Comparison of ENCODE assay signal across 36 mouse cellular contexts in the genomic region with DNA sequence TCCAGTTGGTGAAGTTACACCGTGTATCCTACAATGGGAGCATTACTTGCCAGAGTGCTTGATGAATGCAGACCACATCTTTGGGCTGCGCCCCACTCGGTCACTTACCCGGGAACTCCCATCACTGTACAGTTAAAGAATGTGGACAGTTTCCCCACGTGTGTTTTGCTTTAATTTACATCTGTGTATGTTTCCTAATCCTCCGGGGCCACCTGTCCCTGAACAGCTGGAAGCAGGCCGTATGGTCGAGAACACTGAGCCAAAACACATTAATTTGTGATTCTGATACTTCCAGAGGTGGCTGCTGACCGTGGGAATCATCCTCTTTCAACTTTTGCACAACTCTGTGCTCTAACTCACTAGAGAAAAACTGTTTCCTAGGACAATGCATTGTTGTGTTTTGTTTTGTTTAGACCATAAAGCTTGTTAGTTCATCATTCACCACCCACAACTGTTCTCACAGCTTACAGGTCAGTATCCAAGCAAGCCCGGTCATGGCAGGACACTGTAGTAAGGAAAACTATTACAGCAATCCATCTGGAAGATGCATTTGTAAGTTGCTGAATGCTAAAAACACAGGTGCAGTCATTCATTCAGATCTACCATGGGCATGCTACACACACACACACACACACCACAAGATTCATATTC. TPM values are rescaled to one million over a fixed set of nuclear protein-coding genes. Genes with fewer than 3 reads are reported as not detected.
DNase-seq lines count a peak whose midpoint lies in the region; ATAC-seq and TF ChIP-seq lines count a peak whose summit lies in the region.
"Had no signal": no experiment of that assay in that cellular context is flagged by ENCODE, and none has a peak within 500 bp of the region (broad histone marks: within the 10 kb centered on the region; RNA-seq: fewer than 3 reads in every experiment).

No protein-coding gene starts in this region.

- no peak overlapping the region for H3K4me2 ChIP-seq in kidney, embryonic 14.5 days (replicated peaks; ENCODE audit: low read depth, low read length)
- no peak overlapping the region for H3K4me2 ChIP-seq in stomach, embryonic 16.5 days (ENCODE audit: low read depth, low read length)
- H3K4me2 ChIP-seq in stomach, postnatal 0 days (replicated peaks; ENCODE audit: low read depth): no peak overlapping the region
- no peak overlapping the region for H3K4me2 ChIP-seq in limb, embryonic 14.5 days (replicated peaks; ENCODE audit: low read depth, low read length, severe bottlenecking)
- H3K4me2 ChIP-seq: heart, embryonic 12.5 days; hindbrain, embryonic 13.5 days; liver, embryonic 12.5 days; midbrain, embryonic 13.5 days had no signal

- H3K27me3 ChIP-seq in kidney, embryonic 14.5 days (ENCODE audit: control insufficient read depth, insufficient read depth, low read length): no peaks in the 10 kb centered on the region
- no peaks in the 10 kb centered on the region for H3K27me3 ChIP-seq in stomach, embryonic 16.5 days (ENCODE audit: control insufficient read depth, insufficient read depth, low read length)
- no peaks in the 10 kb centered on the region for H3K27me3 ChIP-seq in stomach, postnatal 0 days (ENCODE audit: control insufficient read depth, insufficient read depth, low read length)
- no peaks in the 10 kb centered on the region for H3K27me3 ChIP-seq in limb, embryonic 14.5 days (ENCODE audit: control insufficient read depth, insufficient read depth, low read length)
- H3K27me3 ChIP-seq: heart, embryonic 12.5 days; hindbrain, embryonic 13.5 days; liver, embryonic 12.5 days; midbrain, embryonic 13.5 days had no signal

- no peak overlapping the region for H3K27ac ChIP-seq in kidney, embryonic 14.5 days (ENCODE audit: low read depth, low read length)
- no peak overlapping the region for H3K27ac ChIP-seq in stomach, embryonic 16.5 days (ENCODE audit: low read length)
- no peak overlapping the region for H3K27ac ChIP-seq in stomach, postnatal 0 days (replicated peaks)
- no peak overlapping the region for H3K27ac ChIP-seq in limb, embryonic 14.5 days (replicated peaks; ENCODE audit: low read depth, low read length)
- H3K27ac ChIP-seq: gastrocnemius, adult 2 months; heart, adult 2 months; hindbrain, embryonic 13.5 days; liver, embryonic 12.5 days; macrophage; midbrain, embryonic 13.5 days had no signal

- H3K9ac ChIP-seq in kidney, embryonic 14.5 days (ENCODE audit: low read depth, low read length): no peak overlapping the region
- no peak overlapping the region for H3K9ac ChIP-seq in stomach, embryonic 16.5 days (ENCODE audit: low read length)
- H3K9ac ChIP-seq in stomach, postnatal 0 days (ENCODE audit: low read length): no peak overlapping the region
- H3K9ac ChIP-seq in limb, embryonic 14.5 days (ENCODE audit: low read depth, low read length, severe bottlenecking): no peak overlapping the region
- H3K9ac ChIP-seq: heart, embryonic 12.5 days; hindbrain, embryonic 13.5 days; liver, embryonic 12.5 days; liver, postnatal 0 days; midbrain, embryonic 13.5 days had no signal

- H3K9me3 ChIP-seq in kidney, embryonic 14.5 days (ENCODE audit: control insufficient read depth, low read length): no peaks in the 10 kb centered on the region
- H3K9me3 ChIP-seq in stomach, embryonic 16.5 days (replicated peaks; ENCODE audit: control insufficient read depth, low read length): no peaks in the 10 kb centered on the region
- H3K9me3 ChIP-seq in stomach, postnatal 0 days (ENCODE audit: control insufficient read depth, low read length): no peaks in the 10 kb centered on the region
- no peaks in the 10 kb centered on the region for H3K9me3 ChIP-seq in limb, embryonic 14.5 days (ENCODE audit: control insufficient read depth, low read length)
- H3K9me3 ChIP-seq: heart, embryonic 12.5 days; hindbrain, embryonic 13.5 days; liver, embryonic 12.5 days; midbrain, embryonic 13.5 days had no signal

- no peak for TF ChIP-seq EP300 in stomach, postnatal 0 days (optimal IDR thresholded peaks at IDR 0.05)

- TF ChIP-seq CTCF in stomach, postnatal 0 days (IDR thresholded peaks at IDR 0.05; ENCODE audit: low read depth): no peak

- H3K4me1 ChIP-seq in kidney, embryonic 14.5 days (ENCODE audit: control insufficient read depth, insufficient read depth, low read length): 0 out of 2 replicates have a peak, but pooled peaks cover 3% of the 10 kb centered on the region
- H3K4me1 ChIP-seq in stomach, embryonic 16.5 days (ENCODE audit: control insufficient read depth, insufficient read depth, low read length): no peaks in the 10 kb centered on the region; the same call in 1 of the 2 replicates
- H3K4me1 ChIP-seq in stomach, postnatal 0 days (replicated peaks; ENCODE audit: control insufficient read depth, insufficient read depth): no peaks in the 10 kb centered on the region
- H3K4me1 ChIP-seq in limb, embryonic 14.5 days (ENCODE audit: control insufficient read depth, insufficient read depth, low read length): 0 out of 2 replicates have a peak, but pooled peaks cover 4% of the 10 kb centered on the region
- H3K4me1 ChIP-seq: liver, embryonic 12.5 days had no signal

- peak; percentile 44 for ATAC-seq in kidney, embryonic 14.5 days (ENCODE audit: low FRiP score, low TSS enrichment)
- ATAC-seq in stomach, embryonic 16.5 days (ENCODE audit: insufficient read depth, low FRiP score): 0 out of 2 replicates have a peak, but pooled peaks have one; percentile 33
- ATAC-seq in stomach, postnatal 0 days (ENCODE audit: low FRiP score, low TSS enrichment): no peak
- peak; percentile 74 for ATAC-seq in limb, embryonic 14.5 days (ENCODE audit: low FRiP score, low read depth)
- ATAC-seq: forebrain, embryonic 14.5 days; liver, embryonic 12.5 days; liver, postnatal 0 days; midbrain, embryonic 13.5 days had no signal

- no peaks in the 10 kb centered on the region for H3K36me3 ChIP-seq in kidney, embryonic 14.5 days (ENCODE audit: control insufficient read depth, insufficient read depth, low read length)
- H3K36me3 ChIP-seq in stomach, embryonic 16.5 days (ENCODE audit: control insufficient read depth, insufficient read depth, low read length): no peaks in the 10 kb centered on the region
- no peaks in the 10 kb centered on the region for H3K36me3 ChIP-seq in stomach, postnatal 0 days (ENCODE audit: control insufficient read depth, insufficient read depth, low read length)
- H3K36me3 ChIP-seq in limb, embryonic 14.5 days (ENCODE audit: control insufficient read depth, insufficient read depth, low read length): no peaks in the 10 kb centered on the region
- H3K36me3 ChIP-seq: heart, embryonic 12.5 days; hindbrain, embryonic 13.5 days; liver, embryonic 12.5 days; midbrain, embryonic 13.5 days had no signal

- H3K4me3 ChIP-seq in kidney, embryonic 14.5 days (ENCODE audit: low read length): no peak overlapping the region
- H3K4me3 ChIP-seq in stomach, embryonic 16.5 days (replicated peaks; ENCODE audit: low read length): no peak overlapping the region
- H3K4me3 ChIP-seq in stomach, postnatal 0 days (ENCODE audit: low read depth, low read length): no peak overlapping the region
- no peak overlapping the region for H3K4me3 ChIP-seq in limb, embryonic 14.5 days (replicated peaks; ENCODE audit: low read length)
- H3K4me3 ChIP-seq: gastrocnemius, adult 2 months; heart, adult 2 months; heart, embryonic 12.5 days; hindbrain, embryonic 13.5 days; liver, embryonic 12.5 days; midbrain, embryonic 13.5 days had no signal

- TF ChIP-seq POLR2A in limb, embryonic 14.5 days (IDR thresholded peaks at IDR 0.05; ENCODE audit: borderline replicate concordance, extremely low read depth, insufficient read depth, insufficient read length): no peak

- DNase-seq in kidney, adult 9 months: no peak
- DNase-seq in stomach, postnatal 0 days (ENCODE audit: low spot score): no peak
- peak; percentile 66 for DNase-seq in limb, embryonic 14.5 days (ENCODE audit: low spot score)
- DNase-seq in testis, postnatal 14 days (ENCODE audit: low spot score): no peak
- no peak for DNase-seq in layer of hippocampus, postnatal 14 days (ENCODE audit: low spot score in 2 of 2)
- DNase-seq: cerebellum, adult 2 months; cerebellum, postnatal 14 days; gastrocnemius, adult 2 months; gastrocnemius, postnatal 36 days; heart, adult 2 months; heart, postnatal 4 days; kidney, adult 8-10 months; kidney, postnatal 4 days; layer of hippocampus, postnatal 36 days; left cerebral cortex, postnatal 4 days; liver, postnatal 0 days; thymus, adult 18-20 months; thymus, postnatal 25 days had no signal

- 54% methylated on average over 10 of the region's 10 CpGs for WGBS in kidney, embryonic 14.5 days
- WGBS in stomach, embryonic 16.5 days: 46% methylated on average over 10 of the region's 10 CpGs
- 44% methylated on average over 10 of the region's 10 CpGs for WGBS in stomach, postnatal 0 days
- WGBS in limb, embryonic 14.5 days: 55% methylated on average over 10 of the region's 10 CpGs

RNA-seq across cellular contexts. Expression of gene Gm6993, which starts 34.5 kb away (rescaled TPM):
- polyA plus RNA-seq in kidney, embryonic 14.5 days (2014; fragmentation: Nextera tagmentation; extraction: Ambion mirVana): not detected in 2 replicates
- polyA plus RNA-seq in stomach, embryonic 16.5 days (2015; fragmentation: Nextera tagmentation; extraction: Ambion mirVana): not detected in 2 replicates
- not detected in 2 replicates for polyA plus RNA-seq in stomach, postnatal 0 days (2015; fragmentation: Nextera tagmentation; extraction: Ambion mirVana)
- not detected in 2 replicates for polyA plus RNA-seq in limb, embryonic 14.5 days (2012; rRNA removed)
- polyA plus RNA-seq in limb, embryonic 14.5 days (2014; fragmentation: Nextera tagmentation; extraction: Ambion mirVana): not detected in 2 replicates
- total RNA-seq in layer of hippocampus, postnatal 14 days (2021): not detected
- total RNA-seq: adrenal gland, adult 18-20 months; adrenal gland, postnatal 4 days; gastrocnemius, adult 2 months; gastrocnemius, postnatal 36 days; heart, adult 2 months; heart, postnatal 4 days; layer of hippocampus, adult 8-10 months; layer of hippocampus, postnatal 36 days; left cerebral cortex, postnatal 4 days; megakaryocyte-erythroid progenitor cell, adult 5-6 weeks had no signal
- polyA plus RNA-seq: cerebellum, adult 2 months; cortical plate, adult 2 months; forebrain, embryonic 14.5 days; heart, adult 2 months; heart, embryonic 12.5 days; heart, postnatal 0 days; hindbrain, embryonic 13.5 days; liver, embryonic 12.5 days; liver, postnatal 0 days; lung, embryonic 16.5 days; macrophage; midbrain, embryonic 13.5 days; neural tube, embryonic 14.5 days; small intestine, adult 2 months; stomach, embryonic 14.5 days had no signal

RNA-seq across cellular contexts. Expression of gene Lamb1, which starts 58.9 kb away (rescaled TPM):
- 65.2 and 121 TPM in 2 replicates for polyA plus RNA-seq in kidney, embryonic 14.5 days (2014; fragmentation: Nextera tagmentation; extraction: Ambion mirVana)
- 108 and 120 TPM in 2 replicates for polyA plus RNA-seq in stomach, embryonic 16.5 days (2015; fragmentation: Nextera tagmentation; extraction: Ambion mirVana)
- 30.6 and 31.7 TPM in 2 replicates for polyA plus RNA-seq in stomach, postnatal 0 days (2015; fragmentation: Nextera tagmentation; extraction: Ambion mirVana)
- polyA plus RNA-seq in limb, embryonic 14.5 days (2012; rRNA removed): 69.8 and 76.6 TPM in 2 replicates
- polyA plus RNA-seq in limb, embryonic 14.5 days (2014; fragmentation: Nextera tagmentation; extraction: Ambion mirVana): 67.2 and 76.3 TPM in 2 replicates
- total RNA-seq in layer of hippocampus, postnatal 14 days (2021): 10 to 100 TPM; 47.5 to 54.9 TPM
- total RNA-seq: megakaryocyte-erythroid progenitor cell, adult 5-6 weeks had no signal
